Mouse (Mus musculus) erythroblast, embryonic 14.5 days (primary cell): ENCODE measurements around the gene Sord. TPM values are rescaled to one million over a fixed set of nuclear protein-coding genes. Genes with fewer than 3 reads are reported as not detected.

Source experiments
- H3K27me3 ChIP-seq: 2 replicates; pipeline ENCODE4 v1.6.1; 2012; ENCODE audit warnings: inconsistent platforms; ENCODE audit not compliant: control insufficient read depth
- H3K36me3 ChIP-seq: 2 replicates; pipeline ENCODE4 v1.6.1; 2012; ENCODE audit warnings: mild to moderate bottlenecking, inconsistent platforms; ENCODE audit not compliant: control insufficient read depth
- H3K4me1 ChIP-seq: 2 replicates; pipeline ENCODE4 v1.6.1; 2012; ENCODE audit warnings: inconsistent platforms; ENCODE audit not compliant: control insufficient read depth
- H3K4me3 ChIP-seq: replicated peaks from 2 replicates; pipeline ENCODE3; 2012; ENCODE audit warnings: moderate library complexity, mild to moderate bottlenecking, inconsistent platforms
- H3K9me3 ChIP-seq: 2 replicates; pipeline ENCODE4 v1.6.1; 2012; ENCODE audit warnings: low read length, inconsistent platforms, mixed read lengths; ENCODE audit not compliant: control insufficient read depth
- GATA1 ChIP-seq: IDR thresholded peaks from 2 replicates; pipeline ENCODE4 v1.6.1; 2012; ENCODE audit warnings: low read length, inconsistent platforms, mixed read lengths
- TAL1 ChIP-seq: IDR thresholded peaks from 3 replicates; pipeline ENCODE4 v1.6.1; 2012; ENCODE audit warnings: low read length, inconsistent platforms, mixed read lengths
- polyA plus RNA-seq: library from polyadenylated mRNA; stranded (reverse); fragments of >175 nt; gene quantifications from 2 replicates; pipeline ENCODE4 v1.2.3, GENCODE M21; 2012

Gene Sord
- polyA plus RNA-seq, 1 experiment: 2.0 TPM

DNA sequence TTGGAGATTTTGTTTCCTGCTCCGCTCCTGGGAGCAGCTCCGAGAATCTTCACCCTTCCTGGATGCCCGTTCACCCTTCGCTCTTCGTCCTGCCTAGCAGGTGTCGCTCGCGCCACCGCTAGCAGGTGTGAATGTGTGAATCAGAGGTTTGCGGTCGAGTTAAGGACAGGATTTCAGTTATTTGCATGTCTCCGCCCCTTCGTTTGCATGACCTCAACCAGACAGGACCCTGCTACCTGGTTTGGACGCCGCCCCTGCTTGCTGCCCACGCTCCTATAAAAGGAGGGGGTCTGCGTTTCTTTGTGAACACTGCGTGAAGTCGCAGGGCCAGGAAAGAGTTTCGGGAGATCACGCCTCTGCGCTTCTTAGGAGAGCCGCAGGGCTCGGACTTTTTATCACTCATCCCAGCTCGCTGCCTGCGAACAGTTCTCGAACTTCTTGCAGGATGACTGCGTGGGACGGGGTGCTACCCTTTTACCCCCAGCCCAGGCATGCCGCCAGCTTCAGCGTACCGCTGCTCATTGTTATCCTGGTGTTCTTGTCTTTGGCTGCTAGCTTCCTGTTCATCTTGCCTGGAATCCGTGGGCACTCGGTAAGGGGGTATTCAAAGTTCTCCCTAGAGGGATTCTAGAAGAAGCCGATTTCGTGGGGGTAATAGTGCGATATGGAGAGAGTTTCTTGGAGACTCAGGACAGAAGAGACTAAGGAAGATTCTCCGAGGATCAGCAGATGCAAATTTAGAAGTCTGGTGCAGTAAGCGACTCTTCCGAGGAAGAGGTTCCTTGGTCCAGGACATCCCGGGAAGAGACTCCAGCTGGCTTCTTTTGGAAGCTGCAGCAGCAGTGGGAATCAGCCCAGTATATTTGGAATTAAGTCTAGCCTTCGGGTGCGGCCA is 64.3 kb downstream of the Sord start, which contains the start of gene Duoxa2:
Duoxa2 (plus strand) TSS at position 305 of the 895 bp plus-strand sequence.
- Histone ChIP-seq H3K4me1 (no peaks in the 10 kb centered on the region), H3K27me3 (peaks cover 92% of the 10 kb centered on the region), H3K9me3 (peaks cover 7% of the 10 kb centered on the region; the same call in 1 of the 2 replicates), H3K4me3 (no peak within 1 kb of the TSS), H3K36me3 (no peaks in the 10 kb centered on the region)
- TF ChIP-seq GATA1: no peak
- no peak for TF ChIP-seq TAL1

GRCm38 (mm10) chr2:122299911-122300655 is 65.5 kb downstream of the Sord start:
- Histone ChIP-seq H3K9me3 (peaks cover 7% of the 10 kb centered on the region; the same call in 1 of the 2 replicates), H3K27me3 (peaks cover 90% of the 10 kb centered on the region), H3K4me3 (no peak overlapping the region), H3K4me1 (no peaks in the 10 kb centered on the region), H3K36me3 (no peaks in the 10 kb centered on the region)
- TF ChIP-seq TAL1 (no peak), GATA1 (no peak)

DNA sequence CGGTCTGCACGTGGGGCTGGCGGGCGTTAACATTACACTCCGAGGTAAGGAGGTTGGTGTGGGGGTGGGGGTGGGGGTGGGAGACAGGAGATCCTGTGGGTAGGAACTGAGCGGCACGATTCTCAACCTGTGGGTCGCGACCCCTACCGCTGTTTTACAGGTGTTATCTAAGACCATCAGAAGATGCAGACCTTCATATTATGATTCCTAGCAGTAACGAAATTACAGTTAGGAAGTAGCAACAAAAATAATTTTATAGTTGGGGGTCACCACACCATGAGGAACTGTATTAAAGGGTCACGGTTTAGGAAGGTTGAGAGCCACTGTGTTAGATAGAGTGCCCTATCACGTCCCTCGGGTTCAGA is 66.1 kb downstream of the Sord start:
- Histone ChIP-seq H3K4me3 (no peak overlapping the region), H3K4me1 (no peaks in the 10 kb centered on the region), H3K9me3 (peaks cover 7% of the 10 kb centered on the region; the same call in 1 of the 2 replicates), H3K36me3 (no peaks in the 10 kb centered on the region), H3K27me3 (peaks cover 87% of the 10 kb centered on the region)
- TF ChIP-seq GATA1: no peak
- no peak for TF ChIP-seq TAL1

DNA sequence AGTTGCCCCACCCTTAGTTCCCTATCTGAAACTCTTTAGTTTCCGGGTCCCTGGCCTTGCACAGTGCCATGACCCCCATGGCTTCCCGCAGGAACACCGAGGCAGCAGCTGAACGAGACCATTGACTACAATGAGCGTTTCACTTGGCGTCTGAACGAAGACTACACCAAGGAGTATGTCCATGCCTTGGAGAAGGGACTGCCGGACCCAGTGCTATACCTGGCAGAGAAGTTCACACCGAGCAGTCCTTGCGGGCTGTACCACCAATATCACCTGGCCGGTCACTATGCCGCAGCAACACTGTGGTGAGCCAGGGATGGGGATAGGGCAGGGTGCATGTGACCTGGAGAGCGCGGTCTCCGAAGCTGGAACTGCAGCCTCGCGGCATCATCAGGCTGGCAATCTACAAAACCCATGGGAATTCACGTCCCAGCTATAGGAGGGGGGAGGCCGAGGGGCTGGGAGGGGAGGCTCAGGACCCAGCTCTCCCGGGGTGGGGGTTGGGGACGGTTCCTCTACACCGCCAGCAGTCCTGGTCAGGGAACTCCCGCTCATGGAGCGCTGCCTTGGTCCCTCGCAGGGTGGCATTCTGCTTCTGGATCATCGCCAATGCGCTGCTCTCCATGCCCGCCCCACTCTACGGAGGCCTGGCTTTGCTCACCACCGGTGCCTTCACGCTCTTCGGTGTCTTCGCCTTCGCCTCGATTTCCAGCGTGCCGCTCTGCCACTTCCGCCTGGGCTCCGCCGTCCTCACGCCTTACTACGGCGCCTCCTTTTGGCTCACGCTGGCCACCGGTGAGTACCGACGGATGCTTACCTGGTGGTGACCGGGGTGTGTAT is 66.8 kb downstream of the Sord start:
- H3K36me3 ChIP-seq: no peaks in the 10 kb centered on the region
- TF ChIP-seq GATA1: no peak
- TF ChIP-seq TAL1: no peak
- H3K9me3 ChIP-seq: peaks cover 7% of the 10 kb centered on the region; the same call in 1 of the 2 replicates
- no peak overlapping the region for H3K4me3 ChIP-seq
- no peaks in the 10 kb centered on the region for H3K4me1 ChIP-seq
- H3K27me3 ChIP-seq: peaks cover 87% of the 10 kb centered on the region

DNA sequence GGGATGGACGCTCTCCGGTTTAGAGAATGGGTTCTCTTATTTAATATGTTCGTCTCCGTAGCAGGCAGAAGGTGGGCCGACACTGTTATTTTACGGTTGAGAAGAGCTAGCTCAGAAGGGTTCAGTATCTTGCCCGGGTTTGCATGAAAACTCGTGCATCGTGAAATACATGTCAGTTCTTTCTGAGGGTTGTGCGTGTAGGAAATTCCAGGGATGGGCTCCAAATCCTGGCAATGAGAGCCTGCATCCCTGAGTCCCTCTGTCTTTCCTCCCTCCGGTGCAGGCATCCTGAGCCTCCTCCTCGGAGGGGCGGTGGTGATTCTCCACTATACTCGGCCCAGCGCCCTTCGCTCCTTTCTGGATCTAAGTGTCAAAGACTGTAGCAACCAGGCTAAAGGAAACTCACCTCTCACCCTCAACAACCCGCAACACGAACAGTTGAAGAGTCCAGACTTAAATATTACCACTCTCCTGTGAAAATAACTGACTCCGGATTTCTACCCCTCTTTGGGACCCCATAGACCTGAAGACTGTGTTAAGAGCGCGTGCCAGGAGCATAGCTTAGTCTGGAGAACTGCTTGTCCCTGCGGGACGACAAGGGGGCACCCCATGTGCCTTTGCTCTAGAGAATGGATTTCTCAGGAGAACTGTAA is 67.5 kb downstream of the Sord start:
- Histone ChIP-seq H3K36me3 (no peaks in the 10 kb centered on the region), H3K4me1 (no peaks in the 10 kb centered on the region), H3K4me3 (no peak overlapping the region), H3K27me3 (peaks cover 88% of the 10 kb centered on the region), H3K9me3 (peaks cover 7% of the 10 kb centered on the region; the same call in 1 of the 2 replicates)
- TF ChIP-seq GATA1: no peak
- TF ChIP-seq TAL1: no peak

DNA sequence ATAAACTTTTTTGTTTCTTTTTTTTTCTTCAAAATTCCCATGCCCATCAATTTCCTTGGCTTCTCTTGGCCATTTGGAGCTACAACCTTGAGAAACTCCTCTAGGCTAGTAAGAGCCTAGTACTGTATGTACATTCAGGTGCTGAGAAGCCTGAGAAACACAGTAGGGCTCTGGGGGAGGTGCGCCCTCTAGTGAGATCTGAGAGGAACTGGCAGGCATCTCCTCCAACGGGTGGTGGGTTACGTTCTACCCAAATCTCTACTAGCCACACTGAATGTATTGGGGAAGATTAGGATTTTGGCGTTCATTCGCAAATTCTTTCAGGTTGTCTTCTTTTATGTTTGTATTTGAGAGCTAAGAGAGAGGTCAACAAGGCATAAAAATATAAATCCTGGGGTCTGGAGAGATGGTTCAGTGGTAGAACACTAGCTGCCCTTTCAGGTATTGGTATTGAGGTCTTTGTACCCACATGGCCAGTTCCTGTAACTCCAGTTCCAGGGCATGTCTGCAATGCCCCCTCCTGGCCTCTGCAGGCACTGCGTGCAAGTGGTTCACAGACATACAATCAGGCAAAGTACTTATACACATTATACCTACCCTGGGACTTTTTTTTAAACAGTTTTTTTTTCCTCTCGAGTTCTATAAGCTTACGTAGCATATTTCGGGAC is 68.2 kb downstream of the Sord start:
- no peaks in the 10 kb centered on the region for H3K36me3 ChIP-seq
- H3K27me3 ChIP-seq: peaks cover 88% of the 10 kb centered on the region
- H3K9me3 ChIP-seq: peaks cover 6% of the 10 kb centered on the region; the same call in 1 of the 2 replicates
- TF ChIP-seq GATA1 (no peak), TAL1 (no peak)
- H3K4me1 ChIP-seq: no peaks in the 10 kb centered on the region
- no peak overlapping the region for H3K4me3 ChIP-seq

GRCm38 (mm10) chr2:122304544-122304943 is 70.0 kb downstream of the Sord start:
- Histone ChIP-seq H3K27me3 (peaks cover 82% of the 10 kb centered on the region), H3K4me1 (no peaks in the 10 kb centered on the region), H3K4me3 (no peak overlapping the region), H3K36me3 (no peaks in the 10 kb centered on the region), H3K9me3 (peaks cover 2% of the 10 kb centered on the region; the same call in 1 of the 2 replicates)
- TF ChIP-seq TAL1: no peak
- TF ChIP-seq GATA1: no peak
